Mouse (Mus musculus) bone marrow macrophage, adult 2 months (primary cell): ENCODE measurements around the gene 1700028K03Rik. TPM values are rescaled to one million over a fixed set of nuclear protein-coding genes. Genes with fewer than 3 reads are reported as not detected.

Source experiments
- H3K27ac ChIP-seq: 2 replicates; pipeline ENCODE4 v1.5.1; 2012; ENCODE audit warnings: low read depth, low read length; ENCODE audit not compliant: insufficient read depth
- H3K4me1 ChIP-seq: 2 replicates; pipeline ENCODE4 v1.6.1; 2012; ENCODE audit warnings: low read length; ENCODE audit not compliant: control insufficient read depth, insufficient read depth
- H3K4me3 ChIP-seq: 2 replicates; pipeline ENCODE4 v1.5.1; 2012; ENCODE audit warnings: mild to moderate bottlenecking, low read length, moderate library complexity; ENCODE audit not compliant: insufficient read depth
- CTCF ChIP-seq: IDR thresholded peaks from 2 replicates; pipeline ENCODE4 v1.5.1; 2012; ENCODE audit warnings: low read depth, mild to moderate bottlenecking, low read length, moderate library complexity
- POLR2A ChIP-seq: IDR thresholded peaks from 2 replicates; pipeline ENCODE4 v1.6.1; 2012; ENCODE audit warnings: mild to moderate bottlenecking, low read depth, low read length, borderline replicate concordance
- polyA plus RNA-seq: library from polyadenylated mRNA; stranded (reverse); fragments of >200 nt; gene quantifications from 2 replicates; pipeline ENCODE4 v1.2.4, GENCODE M21; 2012; ENCODE audit not compliant: missing spikeins, insufficient read depth, insufficient read length

1700028K03Rik gene
- polyA plus RNA-seq, 1 experiment = not detected

GRCm38 (mm10) chr5:107524281-107524680 lies 10.2 kb upstream of the 1700028K03Rik start:
- H3K4me3 ChIP-seq = no peak overlapping the region
- TF ChIP-seq POLR2A (no peak), CTCF (no peak)
- H3K4me1 ChIP-seq = peaks cover 24% of the 10 kb centered on the region
- no peak overlapping the region for H3K27ac ChIP-seq

- TF ChIP-seq CTCF (no peak), POLR2A (no peak)
- Histone ChIP-seq H3K4me1 (peaks cover 13% of the 10 kb centered on the region), H3K4me3 (no peak overlapping the region), H3K27ac (no peak overlapping the region)
Observed at GRCm38 (mm10) chr5:107528856-107529255, 5.7 kb upstream of the 1700028K03Rik start.

- no peak overlapping the region for H3K27ac ChIP-seq
- H3K4me1 ChIP-seq = no peaks in the 10 kb centered on the region
- TF ChIP-seq POLR2A = no peak
- no peak for TF ChIP-seq CTCF
- H3K4me3 ChIP-seq = no peak overlapping the region
Observed at GRCm38 (mm10) chr5:107533590-107533989, 919 bp upstream of the 1700028K03Rik start.

- no peak overlapping the region for H3K27ac ChIP-seq
- TF ChIP-seq POLR2A (no peak), CTCF (no peak)
- no peak overlapping the region for H3K4me3 ChIP-seq
- peaks cover 4% of the 10 kb centered on the region; the same call in 1 of the 2 replicates for H3K4me1 ChIP-seq
Observed at GRCm38 (mm10) chr5:107541696-107542095, 7.2 kb downstream of the 1700028K03Rik start.

GRCm38 (mm10) chr5:107545927-107546326 lies 11.4 kb downstream of the 1700028K03Rik start:
- Histone ChIP-seq H3K27ac (no peak overlapping the region), H3K4me3 (no peak overlapping the region), H3K4me1 (peaks cover 4% of the 10 kb centered on the region; the same call in 1 of the 2 replicates)
- TF ChIP-seq CTCF (no peak), POLR2A (no peak)

- Histone ChIP-seq H3K27ac (no peak overlapping the region), H3K4me1 (no peaks in the 10 kb centered on the region), H3K4me3 (no peak overlapping the region)
- TF ChIP-seq CTCF (no peak), POLR2A (no peak)
Observed at GRCm38 (mm10) chr5:107547955-107548354, 13.4 kb downstream of the 1700028K03Rik start.

- Histone ChIP-seq H3K4me1 (no peaks in the 10 kb centered on the region), H3K27ac (no peak overlapping the region), H3K4me3 (no peak overlapping the region)
- TF ChIP-seq CTCF (no peak), POLR2A (no peak)
Observed at GRCm38 (mm10) chr5:107548444-107548843, 13.9 kb downstream of the 1700028K03Rik start.

- no peaks in the 10 kb centered on the region for H3K4me1 ChIP-seq
- H3K4me3 ChIP-seq = no peak overlapping the region
- no peak overlapping the region for H3K27ac ChIP-seq
- TF ChIP-seq POLR2A (no peak), CTCF (no peak)
Observed at GRCm38 (mm10) chr5:107554336-107554735, 19.8 kb downstream of the 1700028K03Rik start.

GRCm38 (mm10) chr5:107556969-107557368 lies 22.5 kb downstream of the 1700028K03Rik start:
- Histone ChIP-seq H3K4me1 (no peaks in the 10 kb centered on the region), H3K27ac (no peak overlapping the region), H3K4me3 (no peak overlapping the region)
- TF ChIP-seq CTCF (no peak), POLR2A (no peak)

GRCm38 (mm10) chr5:107569148-107569547 lies 34.6 kb downstream of the 1700028K03Rik start:
- H3K4me1 ChIP-seq = no peaks in the 10 kb centered on the region
- H3K27ac ChIP-seq = no peak overlapping the region
- no peak for TF ChIP-seq POLR2A
- TF ChIP-seq CTCF = no peak
- H3K4me3 ChIP-seq = no peak overlapping the region

GRCm38 (mm10) chr5:107597301-107598077 lies 63.0 kb downstream of the 1700028K03Rik start, which contains the start of the genes Rpap2 and Glmn:
TSS of gene Rpap2 (plus strand) at chr5:107597373.
TSS of gene Glmn (minus strand) at chr5:107597888.
- no peak for TF ChIP-seq POLR2A
- no peak; the same call in 1 of the 2 replicates for TF ChIP-seq CTCF
- Histone ChIP-seq H3K4me1 (peaks cover 12% of the 10 kb centered on the region), H3K4me3 (peak within 1 kb of the TSS; percentile 100), H3K27ac (peak within 1 kb of the TSS; percentile 84)
